Mouse (Mus musculus): ENCODE measurements around the gene Uqcc1.

DNA sequence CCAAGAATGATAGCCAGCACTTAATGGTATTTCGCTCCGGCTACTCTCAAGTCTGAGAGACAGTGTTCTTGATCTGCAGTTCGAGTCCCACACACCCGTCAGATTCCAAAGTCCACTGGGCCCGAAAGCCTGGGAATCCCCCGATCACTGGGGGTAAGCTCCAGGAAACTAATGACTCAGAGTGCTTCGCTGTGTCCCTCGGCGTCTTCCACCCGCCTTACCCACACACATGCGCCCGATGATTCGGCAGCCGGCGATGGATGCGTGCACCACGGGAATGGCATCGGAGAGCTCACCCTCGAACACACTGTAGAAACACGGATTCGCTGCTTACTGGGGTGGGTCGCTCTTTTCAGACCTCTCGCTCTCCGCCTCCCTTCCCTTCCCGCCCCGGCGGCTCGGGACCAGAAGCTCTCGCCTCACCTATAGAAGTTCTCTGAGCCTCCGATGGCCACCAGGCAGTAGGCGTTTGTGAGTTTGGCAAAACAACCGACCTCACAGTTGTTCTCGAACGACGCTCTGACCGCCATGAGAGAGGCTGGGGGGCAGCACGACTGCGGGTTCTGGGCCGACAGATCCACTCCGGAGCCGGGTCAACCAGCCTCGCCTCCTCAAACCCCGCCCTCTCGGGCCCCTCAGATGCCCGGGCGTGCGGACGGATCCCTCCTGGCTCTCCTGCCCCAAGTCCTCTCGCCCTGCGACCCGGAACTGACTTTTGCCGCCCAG is 104.0 kb downstream of the Uqcc1 start:
- no peak for TF ChIP-seq CTCF (IDR thresholded peaks at IDR 0.05; ENCODE audit: insufficient read depth, low read length)
- no peak for TF ChIP-seq POLR2A (IDR thresholded peaks at IDR 0.05; ENCODE audit: borderline replicate concordance, extremely low read depth, low read depth, low read length)
